21 mouse cellular contexts compared by ENCODE assay signal in genomic region chr17:24171738-24172137, GRCm38 (mm10). TPM values are rescaled to one million over a fixed set of nuclear protein-coding genes. Genes with fewer than 3 reads are reported as not detected.
DNase-seq lines count a peak whose midpoint lies in the region; ATAC-seq and TF ChIP-seq lines count a peak whose summit lies in the region.
"Had no signal": no experiment of that assay in that cellular context is flagged by ENCODE, and none has a peak within 500 bp of the region (broad histone marks: within the 10 kb centered on the region; RNA-seq: fewer than 3 reads in every experiment).

No protein-coding gene starts in this region.

- TF ChIP-seq POLR2A in liver, adult 2 months (IDR thresholded peaks at IDR 0.05; ENCODE audit: extremely low read depth, insufficient read depth, low read length): no peak
- TF ChIP-seq POLR2A in MEL (IDR thresholded peaks at IDR 0.05; ENCODE audit: control insufficient read depth in 1 of 2, insufficient read depth in 1 of 2, low read depth in 1 of 2, low read length in 2 of 2, poor library complexity in 1 of 2): no peak

- no peaks in the 10 kb centered on the region for H3K9me3 ChIP-seq in liver, embryonic 12.5 days (replicated peaks)
- H3K9me3 ChIP-seq in MEL (replicated peaks; ENCODE audit: insufficient read depth, low read length): no peaks in the 10 kb centered on the region
- H3K9me3 ChIP-seq: forebrain, embryonic 10.5 days; heart, embryonic 15.5 days; limb, embryonic 13.5 days had no signal

- H3K27me3 ChIP-seq in liver, adult 2 months (ENCODE audit: control insufficient read depth, insufficient read depth, low read length): no peaks in the 10 kb centered on the region
- H3K27me3 ChIP-seq in liver, embryonic 12.5 days (replicated peaks): no peaks in the 10 kb centered on the region
- no peaks in the 10 kb centered on the region for H3K27me3 ChIP-seq in MEL (ENCODE audit: control insufficient read depth in 1 of 2, insufficient read depth in 2 of 2, low read length in 2 of 2)
- H3K27me3 ChIP-seq: heart, embryonic 15.5 days; limb, embryonic 13.5 days; Patski had no signal

- DNase-seq in liver, adult 2 months (ENCODE audit: extremely low read depth, low read depth, low spot score): no peak
- DNase-seq in MEL (ENCODE audit: low read depth, low spot score): no peak
- no peak for DNase-seq in spleen, postnatal 10 days (ENCODE audit: low spot score in 2 of 2)
- DNase-seq in adrenal gland, postnatal 14 days: no peak
- DNase-seq: adrenal gland, postnatal 10 days; B cell, adult 2 months; cerebellum, adult 11-12 months; cerebellum, postnatal 25 days; forebrain, postnatal 0 days; heart, adult 18-20 months; kidney, adult 18-20 months; kidney, postnatal 10 days; thymus, adult 2 months had no signal

- H3K4me2 ChIP-seq in liver, embryonic 12.5 days: no peak overlapping the region
- H3K4me2 ChIP-seq: heart, embryonic 15.5 days; limb, embryonic 13.5 days had no signal

- no peak for TF ChIP-seq RAD21 in MEL (IDR thresholded peaks at IDR 0.05; ENCODE audit: low read depth, low read length)

- TF ChIP-seq EP300 in MEL (IDR thresholded peaks at IDR 0.05; ENCODE audit: low read depth in 1 of 2, low read length in 2 of 2): no peak

- peaks cover 5% of the 10 kb centered on the region; the same call in 1 of the 2 replicates for H3K36me3 ChIP-seq in liver, adult 2 months (ENCODE audit: control insufficient read depth, insufficient read depth, low read length)
- H3K36me3 ChIP-seq in liver, embryonic 12.5 days: peaks cover 13% of the 10 kb centered on the region
- peaks cover 2 to 26% of the 10 kb centered on the region in 2 experiments for H3K36me3 ChIP-seq in MEL (ENCODE audit: control insufficient read depth in 1 of 2, insufficient read depth in 2 of 2, low read length in 2 of 2)

- H3K4me1 ChIP-seq in liver, adult 2 months (ENCODE audit: control insufficient read depth, insufficient read depth, low read length): peaks cover 12% of the 10 kb centered on the region
- peaks cover 40% of the 10 kb centered on the region for H3K4me1 ChIP-seq in liver, embryonic 12.5 days
- H3K4me1 ChIP-seq in MEL (ENCODE audit: control insufficient read depth in 1 of 2, insufficient read depth in 2 of 2, low read length in 2 of 2): peaks cover 11 to 33% of the 10 kb centered on the region in 2 experiments

- 81% methylated on average over 4 of the region's 4 CpGs for WGBS in liver, adult 2 months
- WGBS in liver, embryonic 12.5 days (ENCODE audit: insufficient replicate concordance): 82% methylated on average over 4 of the region's 4 CpGs

- ATAC-seq in liver, embryonic 12.5 days: no peak
- peak; percentile 31 for ATAC-seq in granulocyte monocyte progenitor cell, adult 5-6 weeks (replicated peaks; ENCODE audit: poor library complexity, severe bottlenecking)
- ATAC-seq in monocyte, adult 5-6 weeks (replicated peaks; ENCODE audit: insufficient number of reproducible peaks, low FRiP score, low TSS enrichment, poor library complexity, severe bottlenecking): peak; percentile 38
- ATAC-seq: forebrain, postnatal 0 days; hindbrain, postnatal 0 days; Patski had no signal

- peaks cover 14% of the 10 kb centered on the region for H3K79me2 ChIP-seq in liver, adult 2 months (ENCODE audit: control insufficient read depth, insufficient read depth, low read length)
- H3K79me2 ChIP-seq in MEL (ENCODE audit: control insufficient read depth, insufficient read depth, low read length, poor library complexity): peaks cover 30% of the 10 kb centered on the region

- no peak overlapping the region for H3K9ac ChIP-seq in liver, adult 2 months (ENCODE audit: low read depth, low read length)
- no peak overlapping the region for H3K9ac ChIP-seq in liver, embryonic 12.5 days
- peak overlapping the region; percentile 96; the same call in 1 of the 2 replicates for H3K9ac ChIP-seq in MEL (ENCODE audit: control insufficient read depth, low read depth, low read length, poor library complexity, severe bottlenecking)
- H3K9ac ChIP-seq: forebrain, postnatal 0 days; heart, embryonic 15.5 days; limb, embryonic 13.5 days had no signal

- peak overlapping the region; percentile 25 for H3K27ac ChIP-seq in liver, adult 2 months (replicated peaks; ENCODE audit: insufficient read depth, low read depth, low read length)
- H3K27ac ChIP-seq in liver, embryonic 12.5 days: no peak overlapping the region
- peak overlapping the region; percentile 97 for H3K27ac ChIP-seq in MEL (ENCODE audit: control insufficient read depth, low read depth, low read length)
- H3K27ac ChIP-seq: forebrain, embryonic 10.5 days; heart, embryonic 15.5 days; hindbrain, postnatal 0 days; limb, embryonic 13.5 days had no signal

- H3K4me3 ChIP-seq in liver, adult 2 months (ENCODE audit: insufficient read depth, low read depth, low read length): no peak overlapping the region
- no peak overlapping the region for H3K4me3 ChIP-seq in liver, embryonic 12.5 days
- H3K4me3 ChIP-seq in MEL (ENCODE audit: control insufficient read depth in 1 of 2, insufficient read depth in 1 of 2, low read depth in 2 of 2, low read length in 2 of 2): no peak overlapping the region
- H3K4me3 ChIP-seq: forebrain, embryonic 10.5 days; heart, embryonic 15.5 days; limb, embryonic 13.5 days had no signal

- TF ChIP-seq CTCF in liver, adult 2 months (IDR thresholded peaks at IDR 0.05; ENCODE audit: low read depth, low read length): no peak
- TF ChIP-seq CTCF in MEL (IDR thresholded peaks at IDR 0.05 in 2 of 3, conservative IDR thresholded peaks at IDR 0.05 in 1 of 3; ENCODE audit: control insufficient read depth in 1 of 3, insufficient read depth in 1 of 3, low read depth in 2 of 3, low read length in 3 of 3, poor library complexity in 1 of 3, severe bottlenecking in 1 of 3): no peak

TF ChIP-seq in MEL, 35 proteins besides CTCF, POLR2A, EP300 and RAD21 (continues in another document):
- no peak for TF ChIP-seq MAZ (IDR thresholded peaks at IDR 0.05; ENCODE audit: low read depth, low read length)

RNA-seq across cellular contexts. Expression of gene Atp6v0c, which starts 2.2 kb away (rescaled TPM):
- 40.0 and 68.4 TPM in 2 replicates for total RNA-seq in liver, adult 2 months (2014; rRNA removed)
- 625 and 644 TPM in 2 replicates for polyA plus RNA-seq in liver, adult 2 months (2012; rRNA removed)
- polyA plus RNA-seq in liver, embryonic 12.5 days (2016; fragmentation: Nextera tagmentation; extraction: Ambion mirVana): 371 and 388 TPM in 2 replicates
- total RNA-seq in MEL (2012; rRNA removed): 58.4 and 59.3 TPM in 2 replicates
- polyA plus RNA-seq in MEL (2012; ENCODE audit: insufficient read depth in 1 of 2, insufficient read length in 2 of 2, low read depth in 1 of 2, low replicate concordance in 2 of 2, missing spikeins in 1 of 2): 100 to 1,000 TPM; 125 to 515 TPM
- 422 and 477 TPM in 2 replicates for total RNA-seq in granulocyte monocyte progenitor cell, adult 5-6 weeks (2014; fragmentation: Nextera tagmentation)
- total RNA-seq in granulocyte monocyte progenitor cell, adult 5-6 weeks (2017): 134 and 143 TPM in 2 replicates
- total RNA-seq in monocyte, adult 5-6 weeks (2017): 55.6 to 90.6 TPM (median 83.3 TPM) in 3 replicates
- 346 and 376 TPM in 2 replicates for total RNA-seq in adrenal gland, postnatal 14 days (2021)

RNA-seq across cellular contexts. Expression of gene Amdhd2, which starts 8.2 kb away (rescaled TPM):
- total RNA-seq in liver, adult 2 months (2014; rRNA removed): 19.3 and 23.8 TPM in 2 replicates
- polyA plus RNA-seq in liver, adult 2 months (2012; rRNA removed): 26.7 and 35.4 TPM in 2 replicates
- 20.9 and 22.7 TPM in 2 replicates for polyA plus RNA-seq in liver, embryonic 12.5 days (2016; fragmentation: Nextera tagmentation; extraction: Ambion mirVana)
- total RNA-seq in MEL (2012; rRNA removed): 11.4 and 15.9 TPM in 2 replicates
- polyA plus RNA-seq in MEL (2012; ENCODE audit: insufficient read depth in 1 of 2, insufficient read length in 2 of 2, low read depth in 1 of 2, low replicate concordance in 2 of 2, missing spikeins in 1 of 2): 10 to 100 TPM in 1 of 2 experiments, not detected in 1; 36.1 TPM
- total RNA-seq in granulocyte monocyte progenitor cell, adult 5-6 weeks (2014; fragmentation: Nextera tagmentation): 60.4 and 63.2 TPM in 2 replicates
- 54.4 and 66.4 TPM in 2 replicates for total RNA-seq in granulocyte monocyte progenitor cell, adult 5-6 weeks (2017)
- total RNA-seq in monocyte, adult 5-6 weeks (2017): 6.5 to 24.6 TPM (median 24.4 TPM) in 3 replicates
- 35.8 and 37.2 TPM in 2 replicates for total RNA-seq in adrenal gland, postnatal 14 days (2021)

RNA-seq across cellular contexts. Expression of gene Pdpk1, which starts 21.0 kb away (rescaled TPM):
- 19.7 and 23.6 TPM in 2 replicates for total RNA-seq in liver, adult 2 months (2014; rRNA removed)
- 8.6 and 10.2 TPM in 2 replicates for polyA plus RNA-seq in liver, adult 2 months (2012; rRNA removed)
- 31.4 and 34.9 TPM in 2 replicates for polyA plus RNA-seq in liver, embryonic 12.5 days (2016; fragmentation: Nextera tagmentation; extraction: Ambion mirVana)
- 19.0 and 19.3 TPM in 2 replicates for total RNA-seq in MEL (2012; rRNA removed)
- 10 to 100 TPM; 18.3 to 26.9 TPM for polyA plus RNA-seq in MEL (2012; ENCODE audit: insufficient read depth in 1 of 2, insufficient read length in 2 of 2, low read depth in 1 of 2, low replicate concordance in 2 of 2, missing spikeins in 1 of 2)
- 32.4 and 33.0 TPM in 2 replicates for total RNA-seq in granulocyte monocyte progenitor cell, adult 5-6 weeks (2014; fragmentation: Nextera tagmentation)
- total RNA-seq in granulocyte monocyte progenitor cell, adult 5-6 weeks (2017): 34.7 and 39.4 TPM in 2 replicates
- total RNA-seq in monocyte, adult 5-6 weeks (2017): 37.3 to 63.3 TPM (median 46.8 TPM) in 3 replicates
- total RNA-seq in adrenal gland, postnatal 14 days (2021): 49.1 and 53.7 TPM in 2 replicates

RNA-seq across cellular contexts. Expression of gene Tbc1d24, which starts 33.6 kb away (rescaled TPM):
- 13.3 and 22.2 TPM in 2 replicates for total RNA-seq in liver, adult 2 months (2014; rRNA removed)
- polyA plus RNA-seq in liver, adult 2 months (2012; rRNA removed): 23.6 and 31.5 TPM in 2 replicates
- polyA plus RNA-seq in liver, embryonic 12.5 days (2016; fragmentation: Nextera tagmentation; extraction: Ambion mirVana): 11.1 and 11.9 TPM in 2 replicates
- total RNA-seq in MEL (2012; rRNA removed): 21.8 and 24.3 TPM in 2 replicates
- polyA plus RNA-seq in MEL (2012; ENCODE audit: insufficient read depth in 1 of 2, insufficient read length in 2 of 2, low read depth in 1 of 2, low replicate concordance in 2 of 2, missing spikeins in 1 of 2): 10 to 100 TPM; 27.3 to 34.2 TPM
- 12.4 and 27.9 TPM in 2 replicates for total RNA-seq in granulocyte monocyte progenitor cell, adult 5-6 weeks (2014; fragmentation: Nextera tagmentation)
- 4.8 and 6.4 TPM in 2 replicates for total RNA-seq in granulocyte monocyte progenitor cell, adult 5-6 weeks (2017)
- total RNA-seq in monocyte, adult 5-6 weeks (2017): 0.68 to 1.0 TPM (median 0.96 TPM) in 3 replicates
- 11.0 and 14.6 TPM in 2 replicates for total RNA-seq in adrenal gland, postnatal 14 days (2021)

RNA-seq across cellular contexts. Expression of gene Ntn3, which starts 37.6 kb away (rescaled TPM):
- 2.3 and 2.8 TPM in 2 replicates for total RNA-seq in liver, adult 2 months (2014; rRNA removed)
- polyA plus RNA-seq in liver, adult 2 months (2012; rRNA removed): 7.4 and 7.8 TPM in 2 replicates
- 2.1 and 2.7 TPM in 2 replicates for polyA plus RNA-seq in liver, embryonic 12.5 days (2016; fragmentation: Nextera tagmentation; extraction: Ambion mirVana)
- 1.7 and 2.7 TPM in 2 replicates for total RNA-seq in MEL (2012; rRNA removed)
- 1 to 10 TPM in 1 of 2 experiments, not detected in 1; 2.5 TPM for polyA plus RNA-seq in MEL (2012; ENCODE audit: insufficient read depth in 1 of 2, insufficient read length in 2 of 2, low read depth in 1 of 2, low replicate concordance in 2 of 2, missing spikeins in 1 of 2)
- total RNA-seq in granulocyte monocyte progenitor cell, adult 5-6 weeks (2014; fragmentation: Nextera tagmentation): 0.11 TPM in 1 of 2 replicates, not detected in the other
- 0.04 TPM in 1 of 2 replicates, not detected in the other for total RNA-seq in granulocyte monocyte progenitor cell, adult 5-6 weeks (2017)
- not detected in 3 replicates for total RNA-seq in monocyte, adult 5-6 weeks (2017)
- total RNA-seq in adrenal gland, postnatal 14 days (2021): 2.1 and 2.9 TPM in 2 replicates
